Mouse (Mus musculus) adrenal gland (tissue): ENCODE measurements around the gene Acsm5.

ENCODE experiments used
- intact Hi-C: fragments of 180-260 bp; cut with DNase I; formaldehyde crosslinking; loops from one replicate; pipeline ENCODE4 v1.15.1; 2025
- long read RNA-seq, 2 experiments: library from polyadenylated mRNA; unstranded; transcript quantifications; one replicate each; pipeline ENCODE4 v2.0.0; 2020; ENCODE audit warnings: borderline replicate concordance in 1 of 2; ENCODE audit not compliant: insufficient replicate concordance in 1 of 2

The Acsm5 gene
- long read RNA-seq, experiment 1, result 0 reads
- long read RNA-seq, experiment 2, partial matches to known transcripts, result 0 of 4 reads
- long read RNA-seq, experiment 2, other reads (novel, unspliced or antisense), result 1 of 4 reads

- intact Hi-C loops, result loop anchor here (10.0 kb wide), 3 partner anchors 156 to 764 kb away; no protein-coding TSS in a partner anchor
Observed at GRCm38 (mm10) chr7:119519163-119519562, at the start of gene Acsm5. Gene Acsm5 (plus strand): TSS chr7:119519463.

DNA sequence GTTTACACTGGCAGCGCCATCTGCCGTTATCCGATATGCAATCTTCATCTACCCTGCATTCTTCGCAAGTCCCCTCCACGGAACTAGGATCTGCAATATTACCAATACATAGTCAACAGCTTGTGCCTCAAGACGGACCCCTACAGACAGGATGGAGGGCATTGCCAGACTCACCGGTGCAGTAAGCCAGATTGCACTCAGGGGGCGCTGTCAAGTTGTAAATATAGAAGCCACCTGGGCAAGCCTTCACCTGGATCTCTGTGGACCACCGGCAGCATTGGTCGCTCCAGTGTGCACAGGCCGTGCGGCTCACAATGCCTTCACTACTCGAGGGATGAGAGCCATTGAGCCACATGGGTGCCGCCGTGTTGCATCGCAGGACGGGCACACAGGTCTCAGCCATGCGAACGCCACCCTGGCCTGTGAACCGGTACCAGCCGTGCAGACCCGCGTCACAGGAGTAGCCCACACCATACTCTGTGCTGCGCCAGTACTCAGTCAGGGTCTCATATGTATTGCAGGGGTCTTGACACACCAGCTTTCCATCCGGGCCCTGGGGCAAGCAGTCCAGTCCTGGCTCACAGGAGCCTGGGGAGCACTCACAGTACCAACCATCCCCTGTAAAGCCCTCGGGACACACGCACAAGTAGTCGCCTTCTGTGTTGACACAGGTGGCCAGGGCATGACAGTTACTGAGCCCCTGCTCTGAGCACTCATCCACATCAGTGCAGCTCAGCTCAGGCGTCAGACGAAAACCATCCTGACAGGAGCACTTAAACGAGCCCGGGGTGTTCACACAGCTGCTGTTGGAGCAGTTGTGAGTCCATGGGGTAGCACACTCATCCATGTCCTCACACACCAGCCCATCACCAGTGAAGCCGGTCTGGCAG is 42.5 kb upstream of the Acsm5 start:
- intact Hi-C loops, result no loop called here

GRCm38 (mm10) chr7:119479256-119479655 is 40.0 kb upstream of the Acsm5 start, which contains the start of gene Umod:
Gene Umod (minus strand): TSS chr7:119479282.
- intact Hi-C loops, result no loop called here

DNA sequence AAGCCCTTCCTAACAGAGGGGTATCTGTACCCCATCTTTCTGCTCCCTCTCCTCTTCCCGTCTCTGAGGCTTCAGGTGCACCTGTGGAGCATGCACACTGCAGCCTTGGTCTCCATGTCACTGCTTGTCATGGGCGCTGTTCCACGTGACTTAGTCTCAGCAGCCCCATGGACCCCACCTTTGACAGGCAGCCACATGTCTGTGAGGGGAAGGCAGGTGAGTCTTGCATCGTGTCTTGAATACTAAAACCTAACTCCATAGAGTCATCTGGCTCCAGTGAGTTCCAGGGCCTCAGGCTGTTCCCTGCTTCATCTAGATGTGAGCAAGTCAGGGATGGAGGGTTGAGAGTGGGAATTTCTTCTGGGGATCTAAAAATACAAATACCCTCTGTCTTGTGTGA is 35.1 kb upstream of the Acsm5 start:
- intact Hi-C loops, result no loop called here

DNA sequence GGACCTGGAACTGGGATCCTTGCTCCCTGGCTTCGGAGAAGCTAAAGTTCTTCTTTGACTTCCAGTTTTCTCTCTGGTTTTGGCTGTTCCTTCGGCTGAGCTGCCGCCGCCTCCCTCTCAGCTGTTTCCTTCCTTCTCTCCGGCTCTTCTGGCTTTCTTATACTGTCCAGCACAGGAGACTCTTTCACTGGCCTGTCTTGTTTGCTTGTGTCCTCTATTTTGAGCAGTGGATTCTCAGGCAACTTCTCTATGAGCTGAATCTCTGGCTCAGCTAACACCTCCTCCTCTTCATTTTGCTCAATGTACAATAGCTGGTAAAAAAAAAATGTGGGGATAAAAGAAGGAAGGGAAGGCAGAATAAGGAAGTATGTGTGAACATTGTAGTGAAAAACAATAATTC is 32.6 kb upstream of the Acsm5 start:
- intact Hi-C loops, result no loop called here

GRCm38 (mm10) chr7:119490041-119490780 is 29.1 kb upstream of the Acsm5 start:
- intact Hi-C loops, result no loop called here

DNA sequence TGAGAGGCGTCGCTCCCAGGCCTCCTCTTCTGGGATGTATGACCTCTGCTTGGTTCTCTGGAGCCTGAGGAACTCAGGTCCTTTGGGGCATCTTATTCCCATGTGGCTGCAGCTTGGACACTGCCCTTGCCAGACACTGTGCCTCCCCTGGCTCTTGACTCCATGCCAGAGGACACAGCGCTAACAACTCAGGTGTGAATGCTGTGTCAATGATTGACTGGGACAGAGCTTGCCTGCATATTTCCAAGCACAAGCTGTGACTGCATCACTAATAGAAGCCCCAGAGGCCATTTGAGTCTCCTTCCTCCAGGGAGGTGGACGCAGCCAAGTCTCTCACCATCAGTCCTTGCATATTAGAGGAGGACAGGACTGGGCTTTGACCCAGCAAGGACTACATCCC is 8.1 kb upstream of the Acsm5 start:
- intact Hi-C loops, result loop anchor here (10.0 kb wide), 3 partner anchors 164 to 756 kb away; no protein-coding TSS in a partner anchor

DNA sequence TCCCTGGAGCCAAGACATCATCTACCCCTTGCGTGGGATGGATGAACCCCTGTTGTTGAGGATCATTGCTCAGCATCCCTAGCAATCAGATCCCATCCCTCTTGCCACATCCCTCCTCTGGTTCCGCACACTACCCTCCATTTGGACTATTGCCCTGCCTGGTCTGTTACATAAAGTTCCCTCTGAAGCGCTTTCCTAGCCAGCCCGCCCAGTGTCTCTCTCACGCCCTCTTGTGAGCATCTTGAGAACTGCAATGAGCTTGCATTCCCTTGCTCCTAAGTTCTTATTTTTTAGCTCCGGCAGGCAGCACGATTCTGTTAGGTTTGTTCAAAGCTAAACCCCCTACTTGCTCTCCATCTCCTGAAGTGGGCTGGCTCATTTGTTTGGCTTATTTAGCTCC is 6.2 kb upstream of the Acsm5 start:
- intact Hi-C loops, result loop anchor here (10.0 kb wide), 3 partner anchors 162 to 758 kb away; no protein-coding TSS in a partner anchor

GRCm38 (mm10) chr7:119515492-119516271 is 3.6 kb upstream of the Acsm5 start:
- intact Hi-C loops, result loop anchor here (10.0 kb wide), 3 partner anchors 159 to 761 kb away; no protein-coding TSS in a partner anchor

GRCm38 (mm10) chr7:119516272-119516558 is 3.0 kb upstream of the Acsm5 start:
- intact Hi-C loops, result loop anchor here (10.0 kb wide), 3 partner anchors 159 to 761 kb away; no protein-coding TSS in a partner anchor

GRCm38 (mm10) chr7:119519654-119520053 is 391 bp downstream of the Acsm5 start:
- intact Hi-C loops, result loop anchor here (10.0 kb wide), 3 partner anchors 155 to 765 kb away; no protein-coding TSS in a partner anchor

DNA sequence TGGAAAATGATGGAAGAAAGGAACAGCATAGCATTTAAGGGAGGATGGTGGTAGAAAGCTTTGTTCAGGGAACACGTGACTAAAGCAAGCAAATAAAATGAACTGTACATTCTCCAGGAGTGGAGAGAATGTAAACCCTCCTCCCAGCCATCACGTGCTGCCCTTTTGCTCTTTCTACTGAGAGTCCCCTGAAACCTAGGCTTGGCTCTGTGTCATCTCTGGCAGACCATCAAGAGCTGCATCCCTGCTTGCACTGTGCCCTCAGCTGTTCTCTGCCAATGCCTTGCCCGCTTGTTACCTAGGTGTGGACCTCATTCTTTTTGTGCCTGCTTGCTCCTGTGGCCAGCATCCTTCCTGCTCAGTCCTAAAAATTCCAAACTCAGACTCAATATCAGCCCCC is 2.6 kb downstream of the Acsm5 start:
- intact Hi-C loops, result no loop called here

- intact Hi-C loops, result no loop called here
Observed at GRCm38 (mm10) chr7:119522385-119522784, 3.1 kb downstream of the Acsm5 start.

GRCm38 (mm10) chr7:119523389-119523788 is 4.1 kb downstream of the Acsm5 start, which contains the start of gene Pdilt:
Gene Pdilt (minus strand): TSS chr7:119523489.
- intact Hi-C loops, result no loop called here

DNA sequence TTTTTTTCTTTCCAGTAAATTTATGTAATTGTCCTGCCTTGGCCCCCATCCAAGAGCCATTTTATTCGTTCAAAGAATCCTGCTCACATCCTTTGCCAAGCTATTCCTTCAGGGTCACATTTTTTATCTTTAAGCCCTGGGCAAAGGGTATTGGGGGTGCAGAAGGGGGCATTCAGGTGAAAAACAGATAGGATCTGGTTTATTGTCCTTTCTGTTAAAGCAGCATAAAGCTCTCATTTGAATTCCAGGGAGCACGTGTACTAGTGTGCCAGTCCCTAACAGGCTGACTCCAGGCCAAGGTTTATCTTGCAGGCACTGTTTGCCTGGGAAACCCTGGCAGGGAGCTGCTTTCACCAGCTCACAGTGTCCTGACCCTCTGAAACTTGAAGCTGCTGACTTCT is 6.6 kb downstream of the Acsm5 start:
- intact Hi-C loops, result no loop called here

- intact Hi-C loops, result no loop called here
Observed at GRCm38 (mm10) chr7:119526486-119526885, 7.2 kb downstream of the Acsm5 start.

DNA sequence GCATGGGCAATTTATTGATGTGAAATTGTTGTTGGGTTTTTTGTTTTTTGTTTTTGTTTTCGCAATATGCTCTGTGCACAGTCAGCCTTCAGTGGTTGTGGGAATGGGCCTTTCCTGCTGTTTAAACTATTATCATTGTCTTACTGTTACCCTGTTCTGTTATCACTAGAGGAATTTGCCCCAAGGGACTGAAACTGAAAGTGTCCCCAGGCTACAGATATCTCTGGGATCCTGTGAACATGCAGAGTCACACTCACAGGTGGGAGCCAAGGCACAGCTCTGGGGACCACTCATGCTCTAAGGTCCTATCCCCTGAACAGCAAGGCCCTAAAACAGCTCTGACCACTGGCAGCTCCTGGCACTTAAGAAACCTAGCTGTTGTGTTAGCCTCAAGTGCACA is 7.9 kb downstream of the Acsm5 start:
- intact Hi-C loops, result no loop called here

GRCm38 (mm10) chr7:119527548-119527947 is 8.3 kb downstream of the Acsm5 start:
- intact Hi-C loops, result no loop called here

GRCm38 (mm10) chr7:119528617-119529016 is 9.4 kb downstream of the Acsm5 start:
- intact Hi-C loops, result no loop called here

DNA sequence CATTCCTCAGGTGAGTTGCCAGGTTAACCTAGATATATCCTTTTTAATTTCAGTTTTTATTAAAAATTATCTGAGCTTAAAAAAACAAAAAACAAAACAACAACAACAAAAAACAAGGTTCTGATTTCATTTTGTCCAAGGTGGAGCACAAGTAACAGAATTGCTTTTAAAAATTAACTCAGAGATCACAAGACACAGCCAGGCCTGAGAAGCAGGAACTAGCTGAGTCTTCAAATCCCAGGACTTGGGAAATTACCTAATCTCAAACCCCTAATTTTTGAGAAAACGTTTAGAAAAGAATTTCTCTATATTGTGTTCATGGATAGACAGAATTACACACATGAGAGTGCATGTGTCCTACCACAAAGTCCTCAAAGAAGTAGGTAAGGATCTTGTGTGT is 13.7 kb downstream of the Acsm5 start:
- intact Hi-C loops, result no loop called here

DNA sequence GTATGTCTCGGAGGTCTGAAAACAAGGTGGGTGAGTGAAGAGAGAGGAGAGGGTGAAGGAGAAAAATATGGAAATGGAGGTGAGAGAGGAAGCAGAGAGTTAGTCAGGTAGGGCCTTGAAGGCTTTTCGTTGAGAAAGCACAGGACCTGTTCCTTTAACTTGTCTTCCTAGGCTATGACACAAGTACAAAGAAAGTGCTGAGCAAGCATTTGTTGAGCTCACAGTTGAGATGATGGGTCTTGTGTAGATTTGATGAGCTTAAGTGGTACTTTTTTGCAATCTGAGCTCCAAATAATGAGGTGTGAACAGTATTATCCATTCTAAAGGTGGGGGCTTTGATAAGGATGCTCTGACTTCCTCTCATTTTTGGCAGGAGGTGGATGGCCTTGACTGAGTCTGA is 15.1 kb downstream of the Acsm5 start:
- intact Hi-C loops, result no loop called here
